26 mouse cellular contexts compared by ENCODE assay signal in genomic region chr9:14272921-14273320, GRCm38 (mm10). TPM values are rescaled to one million over a fixed set of nuclear protein-coding genes. Genes with fewer than 3 reads are reported as not detected.
DNase-seq lines count a peak whose midpoint lies in the region; TF ChIP-seq lines count a peak whose summit lies in the region.
"Had no signal": no experiment of that assay in that cellular context is flagged by ENCODE, and none has a peak within 500 bp of the region (broad histone marks: within the 10 kb centered on the region; RNA-seq: fewer than 3 reads in every experiment).

No protein-coding gene starts in this region.

- H3K36me3 ChIP-seq in CH12.LX (replicated peaks in 1 of 2; ENCODE audit: control insufficient read depth in 1 of 2, insufficient read depth in 1 of 2, low read length in 1 of 2), result no peaks in the 10 kb centered on the region
- H3K36me3 ChIP-seq: embryonic facial prominence, embryonic 10.5 days; embryonic facial prominence, embryonic 13.5 days; forebrain, embryonic 12.5 days; forebrain, embryonic 15.5 days; heart, embryonic 12.5 days; heart, embryonic 15.5 days; hindbrain, embryonic 10.5 days; hindbrain, embryonic 13.5 days had no signal

- in situ Hi-C loops in CH12.LX (cut with MboI; ENCODE audit: low pct_ligation_motif_present, low pct_unique_long_range_greater_than_20kb, low sequenced_read_pairs), result loop anchor here (10.0 kb wide), 1 partner anchor 88 kb away; no protein-coding TSS in a partner anchor

- TF ChIP-seq RAD21 in CH12.LX (IDR thresholded peaks at IDR 0.05; ENCODE audit: low read depth, low read length), result no peak

- no peaks in the 10 kb centered on the region for H3K9me3 ChIP-seq in CH12.LX (replicated peaks; ENCODE audit: low read length)
- H3K9me3 ChIP-seq: embryonic facial prominence, embryonic 10.5 days; embryonic facial prominence, embryonic 13.5 days; forebrain, embryonic 12.5 days; forebrain, embryonic 15.5 days; heart, embryonic 12.5 days; heart, embryonic 15.5 days; hindbrain, embryonic 10.5 days; hindbrain, embryonic 13.5 days had no signal

- dilution Hi-C loops in CH12.LX (cut with MboI; ENCODE audit: extremely low pct_ligation_motif_present, extremely low pct_unique_long_range_greater_than_20kb, low sequenced_read_pairs), result no loop called here

- H3K4me2 ChIP-seq in CH12.LX (ENCODE audit: insufficient read depth, low read depth, poor library complexity, severe bottlenecking), result no peak overlapping the region
- H3K4me2 ChIP-seq: embryonic facial prominence, embryonic 13.5 days; forebrain, embryonic 12.5 days; forebrain, embryonic 15.5 days; heart, embryonic 12.5 days; heart, embryonic 15.5 days; hindbrain, embryonic 13.5 days had no signal

- no peak for TF ChIP-seq POLR2A in CH12.LX (IDR thresholded peaks at IDR 0.05; ENCODE audit: low read depth, low read length)

- H3K79me2 ChIP-seq in CH12.LX (replicated peaks; ENCODE audit: control insufficient read depth, extremely low read depth, insufficient read depth, poor library complexity, severe bottlenecking), result peaks cover 7% of the 10 kb centered on the region; the same call in 1 of the 2 replicates

- H3K9ac ChIP-seq in CH12.LX (ENCODE audit: insufficient read depth, low read depth), result no peak overlapping the region
- H3K9ac ChIP-seq: embryonic facial prominence, embryonic 13.5 days; forebrain, embryonic 12.5 days; forebrain, embryonic 15.5 days; heart, embryonic 12.5 days; heart, embryonic 15.5 days; hindbrain, embryonic 13.5 days had no signal

- H3K27ac ChIP-seq in CH12.LX (ENCODE audit: insufficient read depth, low read depth), result no peak overlapping the region
- no peak overlapping the region for H3K27ac ChIP-seq in left cerebral cortex, adult 2 months
- H3K27ac ChIP-seq: embryonic facial prominence, embryonic 10.5 days; embryonic facial prominence, embryonic 13.5 days; forebrain, embryonic 12.5 days; forebrain, embryonic 15.5 days; heart, embryonic 15.5 days; hindbrain, embryonic 10.5 days; hindbrain, embryonic 13.5 days had no signal

- TF ChIP-seq EP300 in CH12.LX (IDR thresholded peaks at IDR 0.05; ENCODE audit: low read length), result no peak

- no peak overlapping the region for H3K4me3 ChIP-seq in CH12.LX (replicated peaks in 1 of 3; ENCODE audit: low read depth in 2 of 3, low read length in 2 of 3, poor library complexity in 1 of 3)
- no peak overlapping the region for H3K4me3 ChIP-seq in left cerebral cortex, adult 2 months
- H3K4me3 ChIP-seq: embryonic facial prominence, embryonic 10.5 days; embryonic facial prominence, embryonic 13.5 days; erythroblast, embryonic 14.5 days; forebrain, embryonic 12.5 days; forebrain, embryonic 15.5 days; heart, embryonic 12.5 days; heart, embryonic 15.5 days; hindbrain, embryonic 10.5 days; hindbrain, embryonic 13.5 days had no signal

- H3K27me3 ChIP-seq in CH12.LX (replicated peaks), result no peaks in the 10 kb centered on the region
- H3K27me3 ChIP-seq: embryonic facial prominence, embryonic 13.5 days; forebrain, embryonic 12.5 days; forebrain, embryonic 15.5 days; heart, embryonic 12.5 days; heart, embryonic 15.5 days; hindbrain, embryonic 13.5 days had no signal

- peak; percentile 49 for DNase-seq in CD4-positive helper T cell, adult 2 months (ENCODE audit: low read depth, low spot score)
- no peak for DNase-seq in CH12.LX (ENCODE audit: extremely low read depth)
- DNase-seq in naive thymus-derived CD4-positive, alpha-beta T cell, adult 2 months (ENCODE audit: low read depth), result peak; percentile 62
- no peak for DNase-seq in left cerebral cortex, postnatal 14 days (ENCODE audit: low spot score in 2 of 2)
- no peak for DNase-seq in left cerebral cortex, adult 2 months (ENCODE audit: extremely low spot score in 1 of 2, low spot score in 2 of 2)
- no peak for DNase-seq in kidney, postnatal 4 days
- DNase-seq: adrenal gland, adult 2 months; adrenal gland, postnatal 25 days; cerebellum, adult 11-12 months; cerebellum, adult 8-10 months; cerebellum, postnatal 10 days; cerebellum, postnatal 36 days; embryo, embryonic 11 days; gastrocnemius, postnatal 25 days; heart, adult 18-20 months; heart, postnatal 10 days; heart, postnatal 36 days had no signal

- H3K4me1 ChIP-seq in CH12.LX (ENCODE audit: control insufficient read depth in 1 of 2, insufficient read depth in 2 of 2), result peaks cover 5 to 22% of the 10 kb centered on the region in 2 experiments

- no peak for TF ChIP-seq CTCF in CH12.LX (conservative IDR thresholded peaks at IDR 0.05 in 1 of 2, IDR thresholded peaks at IDR 0.05 in 1 of 2; ENCODE audit: low read depth in 2 of 2, low read length in 2 of 2)
- no peak for TF ChIP-seq CTCF in left cerebral cortex, adult 2 months (IDR thresholded peaks at IDR 0.05)

- intact Hi-C loops in left cerebral cortex, postnatal 14 days (cut with DNase I), result no loop called here
- intact Hi-C loops in left cerebral cortex, adult 2 months (cut with DNase I), result no loop called here

TF ChIP-seq in CH12.LX, 34 proteins besides CTCF, POLR2A, EP300 and RAD21:
- no peak for TF ChIP-seq JUND (conservative IDR thresholded peaks at IDR 0.05; ENCODE audit: low read depth, low read length)
- no peak for TF ChIP-seq HCFC1 (IDR thresholded peaks at IDR 0.05; ENCODE audit: low read depth, low read length)
- TF ChIP-seq IRF4 (IDR thresholded peaks at IDR 0.05; ENCODE audit: low read depth, low read length), result 0 out of 2 replicates have a peak, but pooled peaks have one; percentile 17
TF ChIP-seq in CH12.LX: peak in this region for 1.

RNA-seq across cellular contexts. Expression of gene Sesn3, which starts 1.9 kb away (rescaled TPM):
- total RNA-seq in CH12.LX (2012; rRNA removed) (3.8 and 4.6 TPM in 2 replicates), CH12.LX (2014; rRNA removed) (3.9 TPM in 2 replicates)
- 14.3 and 16.1 TPM in 2 replicates for polyA plus RNA-seq in CH12.LX (2012; ENCODE audit: insufficient read length, low read depth)
- total RNA-seq in left cerebral cortex, postnatal 14 days (2021), result 10 to 100 TPM; 88.7 to 97.8 TPM
- 100 to 1,000 TPM; 111 to 118 TPM for total RNA-seq in left cerebral cortex, adult 2 months (2021)

Comparison
In these comparisons a context has a peak if more than half of its experiments do, and no peak if none do; other contexts are left out.
1. DNase-seq: peak in CD4-positive helper T cell, adult 2 months (single experiment) and naive thymus-derived CD4-positive, alpha-beta T cell, adult 2 months (single experiment); none in CH12.LX (single experiment), left cerebral cortex, postnatal 14 days (0 of 2), left cerebral cortex, adult 2 months (0 of 2) and kidney, postnatal 4 days (0 of 2).
2. RNA of gene Sesn3, which starts 1.9 kb away (total RNA-seq): 111 to 118 TPM in left cerebral cortex, adult 2 months and 88.7 to 97.8 TPM in left cerebral cortex, postnatal 14 days; 3.8 to 4.6 TPM in CH12.LX; every median in the first group is over 10 times any median in the second.